Mouse (Mus musculus): Measurements from ENCODE around the gene Fdx1.

GRCm38 (mm10) chr9:51966373-51966772 is 3.0 kb upstream of the Fdx1 start:
- TF ChIP-seq CTCF (IDR thresholded peaks at IDR 0.05; ENCODE audit: low read depth, low read length) (no peak), POLR2A (IDR thresholded peaks at IDR 0.05; ENCODE audit: borderline replicate concordance, low read depth, low read length) (no peak)
